Mouse (Mus musculus) E14TG2a.4 (cell line): Measurements from ENCODE around the gene Bsg.

ENCODE experiments used
- CTCF ChIP-seq: conservative IDR thresholded peaks from 2 replicates; pipeline ENCODE4 v1.5.1; 2014; ENCODE audit warnings: low read length
- POU5F1 ChIP-seq: IDR thresholded peaks from 2 replicates; pipeline ENCODE4 v1.6.1; 2014; ENCODE audit warnings: low read length, borderline replicate concordance

GRCm38 (mm10) chr10:79670071-79670888 lies 34.0 kb upstream of the Bsg start:
- no peak for TF ChIP-seq CTCF
- no peak for TF ChIP-seq POU5F1
